Mouse (Mus musculus) R1 (cell line): ENCODE measurements around the gene Mylk4.

Experiments used
- DNase-seq: peaks from one replicate; pipeline ENCODE4 v3.0.0-alpha.2; 2018; ENCODE audit warnings: low read depth, low spot score

Mylk4 gene

GRCm38 (mm10) chr13:32783816-32784215 lies at the start of gene Mylk4:
Gene Mylk4 (minus strand): TSS chr13:32783954.
- no peak for DNase-seq

GRCm38 (mm10) chr13:32833237-32833636 lies 49.5 kb upstream of the Mylk4 start:
- DNase-seq: no peak

GRCm38 (mm10) chr13:32832776-32833175 lies 49.0 kb upstream of the Mylk4 start:
- DNase-seq: no peak

GRCm38 (mm10) chr13:32831505-32832273 lies 47.9 kb upstream of the Mylk4 start:
- DNase-seq: no peak

GRCm38 (mm10) chr13:32828886-32829285 lies 45.1 kb upstream of the Mylk4 start:
- DNase-seq: no peak

- DNase-seq: peak; percentile 65
These were observed 44.2 kb upstream of the Mylk4 start for GRCm38 (mm10) chr13:32827951-32828350.

GRCm38 (mm10) chr13:32827111-32827822 lies 43.5 kb upstream of the Mylk4 start:
- no peak for DNase-seq

GRCm38 (mm10) chr13:32825546-32825945 lies 41.8 kb upstream of the Mylk4 start:
- DNase-seq: no peak

- DNase-seq: no peak
These were observed 40.9 kb upstream of the Mylk4 start for GRCm38 (mm10) chr13:32824377-32825330.

GRCm38 (mm10) chr13:32823126-32823525 lies 39.4 kb upstream of the Mylk4 start:
- peak; percentile 69 for DNase-seq

GRCm38 (mm10) chr13:32821671-32822070 lies 37.9 kb upstream of the Mylk4 start:
- DNase-seq: no peak

- DNase-seq: no peak
These were observed 36.2 kb upstream of the Mylk4 start for GRCm38 (mm10) chr13:32819926-32820325.

- DNase-seq: no peak
These were observed 35.5 kb upstream of the Mylk4 start for GRCm38 (mm10) chr13:32819241-32819640.

GRCm38 (mm10) chr13:32807624-32808023 lies 23.9 kb upstream of the Mylk4 start:
- DNase-seq: no peak

GRCm38 (mm10) chr13:32806820-32807219 lies 23.1 kb upstream of the Mylk4 start:
- DNase-seq: peak; percentile 75

GRCm38 (mm10) chr13:32803701-32804345 lies 20.1 kb upstream of the Mylk4 start:
- DNase-seq: no peak

GRCm38 (mm10) chr13:32802259-32803081 lies 18.7 kb upstream of the Mylk4 start, which contains the start of gene D930007J09Rik:
Gene D930007J09Rik (minus strand): TSS chr13:32802849.
- DNase-seq: peak; percentile 61

- peak; percentile 99 for DNase-seq
These were observed 18.0 kb upstream of the Mylk4 start, which contains the start of gene Wrnip1 for GRCm38 (mm10) chr13:32801693-32802221. Gene Wrnip1 (plus strand): TSS chr13:32802038.

GRCm38 (mm10) chr13:32800859-32801258 lies 17.1 kb upstream of the Mylk4 start:
- peak; percentile 18 for DNase-seq

GRCm38 (mm10) chr13:32799131-32799530 lies 15.4 kb upstream of the Mylk4 start:
- DNase-seq: peak; percentile 16
